Mouse (Mus musculus) layer of hippocampus, adult 8-10 months (tissue): Measurements from ENCODE around the gene Trp73. TPM values are rescaled to one million over a fixed set of nuclear protein-coding genes. Genes with fewer than 3 reads are reported as not detected.

Source experiments
- DNase-seq, 2 experiments: peaks; one replicate each; pipeline ENCODE4 v3.0.0; 2022; ENCODE audit warnings: low spot score in 2 of 2
- total RNA-seq, 4 experiments: library from RNA; stranded (reverse); gene quantifications; 2 replicates each; pipeline ENCODE4 v1.2.4; 2022

Trp73 gene
- total RNA-seq = 1 to 10 TPM; 1.8 to 2.9 (median 2.3) TPM

DNA sequence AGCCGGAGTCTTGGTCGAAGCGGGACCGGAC is at the start of gene Trp73:
Gene Trp73 (minus strand): TSS at position 27 of the 31 bp plus-strand sequence.
- DNase-seq = no peak

DNA sequence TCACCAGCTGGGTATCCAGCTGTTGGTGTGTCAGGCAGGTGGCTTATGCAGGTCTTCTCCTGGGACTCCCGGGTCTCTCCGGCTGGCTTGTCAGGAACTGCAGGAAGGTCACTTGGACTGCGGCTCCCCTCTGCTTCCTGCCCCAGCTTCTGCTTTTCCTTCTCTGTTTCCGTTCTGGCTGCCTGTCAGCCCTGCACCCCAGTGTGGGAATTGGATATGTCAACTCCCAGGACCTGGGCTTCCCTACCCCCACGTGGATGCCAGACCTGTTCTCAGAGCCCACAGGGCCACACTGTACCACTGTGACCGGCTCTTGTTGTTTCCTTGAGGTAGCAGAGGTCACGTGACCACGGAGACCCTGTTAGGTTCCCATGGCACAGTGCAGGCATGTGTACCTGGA is 48.9 kb upstream of the Trp73 start:
- DNase-seq = no peak

DNA sequence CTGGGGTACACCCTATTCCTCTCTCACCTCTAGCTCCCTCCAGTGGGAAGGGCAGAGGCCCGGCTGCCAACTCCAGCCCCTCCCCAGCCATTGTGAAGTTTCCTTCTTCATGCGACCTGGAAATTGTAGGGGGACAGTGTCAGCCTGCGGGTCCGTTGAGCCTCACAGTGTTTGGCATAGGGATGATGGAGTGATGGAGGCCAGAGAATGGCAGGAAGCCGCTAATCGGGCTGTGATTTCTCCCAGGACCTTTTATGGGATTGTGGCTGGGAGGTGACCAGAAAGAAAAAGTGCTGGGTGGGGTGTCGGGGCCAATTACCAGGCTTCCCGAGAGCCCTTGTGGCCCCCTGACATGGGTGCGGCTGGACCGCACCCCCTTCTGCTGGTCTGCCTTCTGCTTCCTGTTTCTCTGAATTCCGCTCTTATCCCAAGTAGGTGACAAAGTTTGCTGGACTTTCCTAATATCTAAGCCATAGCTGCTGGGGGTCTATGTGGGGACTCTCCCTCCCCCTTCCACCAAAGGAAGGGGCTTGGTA is 46.1 kb upstream of the Trp73 start:
- DNase-seq = no peak

DNA sequence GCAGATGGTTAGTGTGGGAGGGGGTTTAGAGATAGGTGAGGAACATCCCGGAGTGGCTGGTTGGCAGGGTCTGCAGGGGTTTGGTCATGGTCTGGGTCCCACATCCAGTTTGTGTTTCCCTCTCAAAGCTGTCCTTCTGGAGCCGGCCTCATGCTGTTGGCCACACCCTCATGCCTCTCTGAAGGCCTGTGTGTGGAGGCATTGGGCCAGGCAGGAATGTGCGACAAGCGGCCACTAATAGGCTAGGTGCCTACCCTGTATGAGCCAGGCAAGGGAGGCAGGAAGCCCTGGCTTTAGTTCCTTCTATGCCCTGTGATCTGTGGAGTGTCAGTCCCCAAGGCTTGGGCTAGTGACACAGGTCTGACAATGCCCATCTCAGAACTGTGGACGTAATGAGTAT is 45.0 kb upstream of the Trp73 start:
- no peak for DNase-seq

DNA sequence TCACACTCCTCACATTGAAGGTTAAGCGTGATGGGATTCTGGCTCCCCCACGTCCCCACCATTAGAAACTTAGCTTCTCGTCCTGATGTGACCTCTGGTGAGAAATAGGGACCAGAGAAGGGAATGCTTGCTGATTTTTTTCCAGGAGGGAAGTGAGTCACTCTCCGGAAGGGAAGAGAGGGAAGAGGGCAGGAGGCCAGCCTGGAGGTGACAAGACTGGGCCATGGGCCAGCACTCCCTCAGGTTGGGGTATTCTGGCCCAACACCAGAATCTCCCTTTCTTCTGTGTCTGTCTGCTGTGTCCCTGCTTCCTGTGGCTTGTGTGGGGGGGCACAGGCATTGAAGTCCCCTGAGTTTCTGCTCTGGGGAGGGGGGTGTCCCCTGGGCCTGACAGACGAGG is 43.6 kb upstream of the Trp73 start:
- DNase-seq = no peak

DNA sequence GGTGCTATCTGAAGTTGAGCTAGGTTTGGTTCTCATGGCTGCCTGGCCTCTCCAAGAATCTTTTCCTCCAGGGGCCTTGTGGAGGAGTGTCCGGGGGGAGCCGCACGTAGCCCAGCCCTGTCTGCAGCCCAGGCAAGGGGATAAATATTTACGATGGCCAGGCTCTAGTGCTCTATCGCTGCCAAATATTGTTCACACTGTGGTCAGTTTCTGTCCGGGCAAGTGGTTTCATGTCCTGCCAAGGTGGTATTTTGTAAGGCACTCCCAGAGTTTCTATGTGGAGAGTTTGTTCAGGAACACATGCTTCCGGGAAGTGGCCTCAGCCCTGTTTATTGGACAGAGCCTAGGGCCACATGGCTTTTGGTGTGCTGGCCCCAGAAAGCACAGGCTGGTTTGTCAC is 41.0 kb upstream of the Trp73 start:
- no peak for DNase-seq

DNA sequence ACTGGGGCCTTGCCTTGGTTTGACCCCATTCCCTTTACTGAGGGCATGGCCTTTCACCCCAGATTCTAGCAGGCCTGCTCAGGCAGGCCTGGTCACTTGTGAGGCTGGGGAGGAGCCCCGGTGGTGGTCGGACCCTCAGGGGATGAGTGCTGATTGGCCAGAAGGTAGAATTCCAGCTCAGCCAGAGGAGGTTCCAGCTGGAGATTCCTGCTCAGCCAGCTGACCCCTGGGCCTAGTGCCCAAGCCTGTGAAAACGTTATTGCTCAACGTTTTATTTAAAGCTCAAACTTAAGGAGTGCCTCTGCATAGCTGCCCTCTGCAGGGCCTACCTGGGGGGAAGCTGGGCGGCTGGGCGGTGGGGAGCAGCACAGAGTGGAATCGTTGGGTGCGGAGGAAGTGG is 37.2 kb upstream of the Trp73 start:
- no peak for DNase-seq

DNA sequence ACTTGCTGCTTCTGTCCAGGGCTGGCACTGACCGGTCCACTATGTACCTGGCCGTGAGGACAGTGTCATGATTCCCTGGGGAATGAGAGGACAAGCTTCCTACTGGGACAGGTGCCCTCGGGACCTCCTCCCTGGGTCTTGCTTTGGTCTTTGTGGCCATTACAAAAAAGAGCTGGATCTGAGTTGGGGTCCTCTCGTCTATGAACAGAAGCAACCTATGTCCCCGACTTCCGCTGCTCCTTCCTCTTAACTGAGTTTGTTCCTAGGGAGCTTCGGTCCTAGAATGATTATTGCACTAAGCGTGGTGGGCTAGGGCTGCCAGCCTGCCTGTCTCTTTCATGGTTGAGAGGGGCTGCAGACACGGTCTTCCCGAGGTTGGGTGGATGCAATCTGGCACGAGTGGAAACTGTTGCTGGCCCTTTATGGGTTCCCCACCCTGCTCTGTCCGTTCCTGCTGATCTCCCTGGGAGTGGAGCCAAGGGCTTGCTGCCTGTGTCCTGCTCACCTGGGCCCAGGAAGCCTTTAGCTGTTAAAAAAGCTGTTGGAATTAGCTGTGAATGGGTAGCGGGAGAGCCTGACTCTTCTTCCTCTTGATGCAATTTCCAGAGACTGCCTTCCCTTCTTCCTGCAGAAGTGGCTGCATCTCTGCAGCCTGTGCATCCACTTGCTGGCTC is 32.1 kb upstream of the Trp73 start:
- no peak for DNase-seq

DNA sequence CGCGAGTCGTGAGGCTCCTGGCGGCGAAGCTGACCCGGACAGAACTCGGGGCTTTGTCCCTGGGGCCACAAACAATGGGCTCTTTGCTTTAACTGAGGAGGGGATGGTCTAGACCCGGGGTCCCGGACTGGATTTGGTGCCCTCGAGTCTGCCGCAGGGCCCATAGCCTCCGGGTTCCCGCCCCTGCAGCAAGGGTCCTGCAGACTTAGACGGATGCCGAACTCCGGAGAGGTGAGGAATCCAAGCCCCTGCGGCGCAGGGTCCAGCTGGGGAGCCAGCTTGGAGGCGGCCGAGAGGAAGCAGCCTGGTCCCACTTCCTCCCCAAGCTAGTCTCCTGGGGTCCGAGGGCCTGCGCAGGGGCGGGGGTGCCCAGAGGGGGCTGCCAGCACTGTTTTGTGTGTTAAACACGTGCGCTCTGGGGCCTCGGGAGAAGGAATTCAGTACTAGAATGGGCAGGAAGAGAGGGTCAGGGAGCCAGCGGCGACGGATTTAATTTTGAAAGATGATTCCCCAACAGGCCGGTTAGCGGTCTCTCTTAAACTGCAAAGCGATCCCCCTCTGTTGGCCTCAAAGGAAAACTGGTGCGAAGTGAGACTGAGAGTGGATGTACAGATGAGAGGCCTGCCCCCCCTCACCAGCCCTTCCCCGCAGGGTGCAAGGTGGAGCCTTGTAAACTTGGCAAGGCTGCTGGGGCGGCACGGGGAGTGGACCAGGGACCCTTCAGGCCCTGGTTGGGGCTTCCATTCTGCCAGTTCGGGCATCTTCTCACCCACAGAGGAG is 31.3 kb upstream of the Trp73 start:
- DNase-seq = no peak

DNA sequence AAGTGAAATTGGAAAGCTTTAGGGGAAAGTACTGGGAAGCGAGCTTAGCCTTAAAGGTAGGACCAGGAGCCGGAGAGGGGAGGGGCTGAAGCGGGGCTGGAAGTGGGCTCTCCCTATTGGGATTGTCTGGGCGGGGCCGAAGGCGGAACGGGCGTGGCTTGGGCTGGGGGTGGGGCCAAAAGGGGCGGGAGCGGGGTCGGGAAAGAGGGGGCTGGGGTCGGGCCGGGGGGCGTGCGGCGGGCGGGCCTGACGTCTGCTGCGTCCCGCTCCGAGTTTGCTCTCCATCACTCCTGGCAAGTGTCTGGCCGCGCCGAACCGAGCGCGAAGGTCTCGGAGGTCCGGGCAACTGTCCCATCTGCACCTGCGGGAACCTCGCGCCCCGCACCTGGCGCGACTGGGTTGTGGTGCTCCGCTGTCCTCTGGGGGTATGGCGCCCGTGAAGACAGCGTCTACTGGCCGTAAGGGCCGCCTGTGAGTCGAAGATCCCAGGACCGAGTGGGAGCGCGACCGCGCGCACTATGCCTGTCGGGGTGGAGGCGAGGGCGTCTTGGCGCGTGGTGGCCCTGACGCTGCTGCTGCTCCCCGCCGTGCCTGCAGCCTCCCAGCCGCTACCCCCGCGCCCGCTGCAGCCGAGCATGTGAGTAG is 30.6 kb upstream of the Trp73 start, which contains the start of gene Megf6:
Gene Megf6 (plus strand): TSS at position 225 of the 645 bp plus-strand sequence.
- no peak for DNase-seq

DNA sequence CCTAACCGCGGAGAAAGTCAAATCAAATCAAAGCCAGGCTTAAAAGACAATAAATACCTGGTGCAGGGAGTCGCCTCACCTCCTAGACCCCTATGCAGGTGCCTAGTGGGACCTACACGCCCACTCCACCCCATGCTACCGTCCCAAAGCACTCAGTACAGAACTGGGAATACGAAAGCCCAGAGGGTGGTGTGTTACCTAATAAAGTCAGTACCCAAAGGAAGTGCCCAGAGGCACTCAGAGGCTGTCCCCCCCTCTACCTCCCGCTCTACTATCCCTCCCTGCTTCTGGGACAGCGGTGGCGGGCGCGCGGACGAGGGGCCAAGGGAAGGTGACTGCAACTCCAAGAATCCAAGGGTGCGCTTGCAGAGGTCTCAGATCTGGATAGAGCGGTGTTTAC is 30.0 kb upstream of the Trp73 start:
- no peak for DNase-seq

DNA sequence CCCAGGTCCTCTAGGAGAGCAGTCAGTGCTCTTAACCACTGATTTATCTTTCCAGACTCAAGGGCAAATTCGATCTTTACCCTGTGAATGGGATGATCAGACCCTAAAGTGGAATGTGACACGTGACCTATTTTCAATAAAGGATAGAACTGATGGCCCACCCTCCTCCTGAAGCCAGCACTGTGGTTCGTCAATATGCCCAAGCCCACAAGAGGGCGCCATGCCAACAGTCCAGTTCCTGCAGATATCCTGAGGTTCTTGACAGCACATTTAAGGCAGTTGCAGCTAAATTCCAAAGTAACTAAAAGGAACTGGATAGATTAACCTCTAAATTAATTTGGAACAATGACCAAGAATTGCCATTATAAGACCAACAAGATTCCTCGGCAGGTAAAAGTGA is 27.0 kb upstream of the Trp73 start:
- DNase-seq = no peak

DNA sequence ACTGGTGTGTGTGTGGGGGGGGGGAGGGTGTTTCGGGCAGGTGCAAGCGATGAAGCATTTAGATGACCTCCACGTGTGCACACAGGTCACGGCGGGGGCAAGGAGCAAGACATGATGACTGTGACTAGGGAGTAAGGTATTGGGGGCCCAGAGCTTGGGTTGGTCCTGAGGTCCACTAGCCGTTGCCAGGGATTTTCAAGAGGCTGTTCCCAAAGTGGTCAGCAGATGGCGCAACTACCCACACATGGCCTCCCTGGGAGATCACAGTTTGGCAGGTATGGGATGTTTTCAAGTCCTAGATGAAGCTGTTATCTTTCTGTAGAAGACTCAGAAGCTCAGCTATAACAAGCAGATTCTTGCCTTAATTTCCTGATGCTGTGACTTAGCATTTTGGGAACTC is 23.3 kb upstream of the Trp73 start:
- DNase-seq = peak in 1 of 2 experiments; percentile 72

DNA sequence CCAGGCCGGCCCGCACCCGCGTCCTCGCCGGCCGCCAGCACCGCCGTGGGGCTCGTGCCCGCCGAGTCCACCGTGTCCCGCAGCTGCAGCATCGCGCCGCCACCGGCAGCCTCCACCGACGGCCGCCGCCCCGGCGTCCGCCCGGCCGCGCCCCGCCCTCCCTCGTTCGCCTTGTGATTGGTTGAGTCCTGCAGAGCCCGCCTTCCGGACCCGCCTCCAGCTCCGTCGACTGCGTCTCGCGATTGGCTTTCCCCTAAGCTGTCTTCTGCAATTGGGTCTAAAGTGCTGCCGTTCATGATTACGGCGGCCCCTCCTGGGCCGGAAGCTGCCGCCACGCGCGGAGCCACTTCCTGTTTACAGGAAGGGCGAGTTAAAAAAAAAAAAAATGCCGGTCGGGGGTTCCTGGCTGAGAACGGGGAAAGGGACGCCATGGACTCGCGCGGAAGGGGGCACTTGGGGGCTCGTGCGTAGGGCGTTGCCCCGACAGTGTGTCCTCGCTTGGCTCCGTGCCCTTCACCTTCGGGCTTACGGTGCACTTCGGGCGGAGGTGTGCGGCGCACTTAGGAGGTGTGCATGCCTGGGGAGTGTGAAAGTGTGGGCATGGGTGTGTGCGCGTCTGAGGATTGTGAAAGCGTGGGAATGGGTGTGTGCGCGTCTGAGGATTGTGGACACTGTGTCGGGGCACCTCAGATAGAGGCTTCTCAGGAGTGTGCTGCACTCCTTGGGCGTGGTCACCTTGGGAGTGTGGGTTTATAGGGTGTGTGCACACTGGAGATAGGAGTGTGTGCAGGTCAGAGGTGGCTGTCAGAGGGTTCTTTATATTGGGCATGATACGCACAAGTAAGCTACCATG is 20.8 kb upstream of the Trp73 start, which contains the start of gene Tprgl:
Gene Tprgl (minus strand): TSS at position 129 of the 853 bp plus-strand sequence.
- peak; percentile 96 to 97 for DNase-seq

DNA sequence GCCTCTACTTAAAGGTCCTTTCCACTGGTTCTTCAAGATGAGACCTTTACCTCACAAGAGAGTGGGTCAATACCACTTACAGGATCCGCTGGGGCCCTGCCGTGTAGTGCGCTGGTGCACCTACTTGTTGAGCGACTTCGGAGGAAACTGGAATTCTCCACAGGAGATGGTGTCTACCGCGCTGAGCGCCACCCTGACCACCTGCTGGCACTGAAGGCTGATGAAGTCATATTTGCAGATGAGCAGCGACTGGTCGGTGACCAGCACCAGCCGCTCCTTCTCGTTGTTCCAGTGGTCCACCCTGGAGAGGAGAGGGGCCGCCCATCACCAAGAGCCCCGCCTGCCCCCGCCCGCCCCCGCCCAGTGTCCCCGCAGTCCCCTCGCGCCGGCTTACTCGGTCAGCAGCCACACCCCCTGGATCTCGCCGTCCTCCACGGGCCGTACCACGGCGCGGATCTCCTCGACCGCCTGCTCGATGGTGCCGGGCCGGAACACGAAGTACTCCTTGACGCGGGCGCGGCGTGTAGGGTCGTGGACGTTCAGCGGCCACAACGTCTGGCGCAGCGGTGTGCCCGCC is 20.0 kb upstream of the Trp73 start:
- no peak for DNase-seq

DNA sequence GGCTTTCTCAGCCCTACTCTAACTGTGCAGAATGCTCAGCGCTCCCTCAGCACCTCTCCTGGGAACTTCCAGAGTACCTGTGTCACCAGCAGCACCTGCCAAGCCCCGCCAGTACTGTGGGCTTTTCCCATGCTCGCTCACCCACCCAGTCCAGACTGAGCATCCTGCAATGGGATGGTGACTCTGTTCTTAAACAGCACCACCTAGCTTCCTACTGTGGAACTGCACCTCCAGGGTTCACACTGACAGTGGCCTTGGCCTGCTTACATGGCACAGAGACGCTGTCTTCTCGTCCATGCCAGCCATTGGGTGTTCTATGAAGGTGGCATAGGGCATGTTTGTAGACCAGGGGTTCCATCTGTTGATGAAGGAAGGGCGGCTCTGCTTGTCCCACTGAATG is 19.0 kb upstream of the Trp73 start:
- DNase-seq = peak; percentile 78 to 87

DNA sequence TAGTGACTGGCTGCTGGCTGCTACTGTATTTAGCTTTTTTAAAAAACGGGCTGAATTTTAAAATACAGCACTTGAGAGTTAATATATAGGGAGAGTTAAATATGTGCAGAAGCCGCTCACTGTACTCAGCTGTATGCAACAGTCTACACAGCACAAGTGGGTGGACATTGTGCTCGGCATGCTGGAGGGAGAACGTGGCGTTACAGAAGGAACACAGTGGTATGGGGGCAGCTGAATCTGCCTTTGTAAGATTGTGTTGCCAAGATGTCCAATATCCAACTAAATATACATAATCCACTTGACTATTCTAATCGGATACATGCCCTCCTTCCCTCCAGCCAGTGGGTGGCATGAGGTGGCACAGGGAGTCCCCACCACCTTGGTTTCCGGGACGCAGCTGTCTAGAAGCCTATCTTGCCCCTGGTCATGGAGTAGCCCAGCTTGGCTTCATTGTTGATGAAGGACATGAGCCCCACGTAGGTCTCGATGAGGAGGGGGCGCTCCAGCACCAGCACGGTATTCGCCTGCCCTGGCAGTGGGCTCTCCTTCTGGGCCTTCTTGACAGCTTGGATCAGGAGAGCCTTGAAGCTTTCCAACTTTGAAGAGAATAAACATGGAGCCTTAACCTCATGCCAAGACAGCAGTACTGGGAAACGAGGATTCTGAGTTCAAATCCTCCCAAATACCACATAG is 18.1 kb upstream of the Trp73 start:
- no peak for DNase-seq

DNA sequence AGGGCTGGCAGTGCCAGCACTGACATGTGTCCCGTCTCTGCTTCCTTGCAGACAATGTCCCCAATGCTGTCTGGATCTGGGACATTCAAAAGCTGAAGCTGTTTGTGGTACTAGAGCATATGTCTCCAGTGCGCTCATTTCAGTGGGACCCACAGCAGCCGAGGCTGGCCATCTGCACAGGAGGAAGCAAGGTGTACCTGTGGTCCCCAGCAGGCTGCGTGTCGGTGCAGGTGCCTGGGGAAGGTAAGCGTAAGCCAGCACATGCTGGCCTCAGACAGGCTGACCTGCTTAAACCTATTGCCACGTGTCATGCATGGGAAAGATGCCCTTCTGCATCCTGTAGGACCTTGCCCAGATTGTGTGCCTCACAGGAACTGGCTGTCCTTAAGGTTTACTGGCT is 16.0 kb upstream of the Trp73 start:
- DNase-seq = no peak

DNA sequence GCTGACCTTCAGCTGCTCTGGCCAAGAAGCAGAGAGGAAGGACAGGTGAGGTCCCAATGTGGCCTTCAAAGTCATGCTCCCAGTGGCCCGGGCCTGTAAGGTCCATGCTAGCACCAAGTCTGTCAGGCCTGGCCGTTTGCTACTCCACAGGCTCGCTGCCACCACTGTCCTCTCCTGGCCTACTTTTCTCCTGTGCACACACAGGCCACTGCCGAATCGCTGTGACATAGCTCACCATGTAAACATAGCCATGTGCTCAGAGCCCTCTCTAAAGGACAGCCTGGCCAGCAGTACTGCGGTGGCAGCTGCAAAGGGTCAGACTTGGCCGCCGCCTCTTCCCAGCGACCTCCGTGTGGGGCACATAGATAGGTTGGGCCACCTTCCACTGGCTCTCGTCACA is 14.1 kb upstream of the Trp73 start:
- DNase-seq = no peak

DNA sequence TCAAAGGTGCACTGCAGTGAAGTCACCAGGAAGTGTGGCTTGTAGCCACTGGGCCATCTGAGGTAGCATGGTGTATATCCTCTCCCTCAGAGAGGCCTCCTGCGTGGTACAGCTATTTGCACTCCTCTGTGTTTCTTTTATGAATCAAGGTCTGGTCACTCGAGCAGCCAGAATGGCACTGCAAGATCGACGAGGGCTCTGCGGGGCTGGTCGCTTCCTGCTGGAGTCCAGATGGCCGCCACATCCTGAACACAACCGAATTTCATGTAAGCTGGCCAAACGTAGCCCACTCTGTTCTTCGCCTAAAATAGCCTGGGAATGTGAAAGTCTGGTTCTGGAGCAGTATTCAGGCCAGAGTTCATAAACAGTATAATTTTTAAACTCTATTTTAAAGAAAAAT is 6.3 kb upstream of the Trp73 start:
- DNase-seq = no peak

DNA sequence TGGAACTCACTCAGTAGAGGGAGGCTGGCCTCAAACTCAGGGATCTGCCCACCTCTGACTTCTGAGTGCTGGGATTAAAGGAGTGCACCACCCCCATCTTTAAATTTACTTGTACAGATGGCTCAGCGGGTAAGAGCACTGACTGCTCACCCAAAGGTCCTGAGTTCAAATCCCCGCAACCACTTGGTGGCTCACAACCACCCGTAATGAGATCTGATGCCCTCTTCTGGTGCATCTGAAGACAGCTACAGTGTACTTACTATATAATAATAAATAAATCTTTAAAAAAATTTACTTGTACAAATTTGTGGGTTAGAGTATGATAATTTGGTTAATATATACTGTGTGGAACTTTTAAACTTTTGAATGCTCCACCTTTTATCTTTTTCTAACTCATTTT is 4.7 kb upstream of the Trp73 start:
- DNase-seq = no peak
